Mouse (Mus musculus) kidney, postnatal 36 days (tissue): ENCODE data around the gene Ccdc74a.

Experiments used
- DNase-seq, 2 experiments: peaks; one replicate each; pipeline ENCODE4 v3.0.0; 2021 to 2022; ENCODE audit warnings: mixed read lengths in 2 of 2

The Ccdc74a gene

DNA sequence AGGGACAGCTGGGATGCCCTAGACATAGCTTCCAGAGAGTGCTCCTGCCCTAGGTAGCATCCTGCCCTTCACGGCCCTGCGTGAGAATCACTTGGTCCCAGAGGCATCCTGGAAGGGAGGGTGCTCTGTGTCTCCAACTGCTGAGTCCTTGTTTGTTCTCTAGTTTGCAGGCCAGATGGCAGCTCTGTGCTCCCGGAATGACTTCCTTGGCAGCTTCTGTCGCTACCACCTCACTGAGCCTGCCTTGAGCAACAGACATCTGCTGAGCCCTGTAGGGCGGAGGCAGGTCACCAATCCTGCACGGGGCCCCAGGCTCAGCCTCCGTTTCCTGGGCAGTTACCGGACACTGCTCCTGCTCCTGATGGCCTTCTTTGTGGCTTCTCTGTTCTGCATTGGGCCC is 4.0 kb upstream of the Ccdc74a start:
- no peak for DNase-seq

DNA sequence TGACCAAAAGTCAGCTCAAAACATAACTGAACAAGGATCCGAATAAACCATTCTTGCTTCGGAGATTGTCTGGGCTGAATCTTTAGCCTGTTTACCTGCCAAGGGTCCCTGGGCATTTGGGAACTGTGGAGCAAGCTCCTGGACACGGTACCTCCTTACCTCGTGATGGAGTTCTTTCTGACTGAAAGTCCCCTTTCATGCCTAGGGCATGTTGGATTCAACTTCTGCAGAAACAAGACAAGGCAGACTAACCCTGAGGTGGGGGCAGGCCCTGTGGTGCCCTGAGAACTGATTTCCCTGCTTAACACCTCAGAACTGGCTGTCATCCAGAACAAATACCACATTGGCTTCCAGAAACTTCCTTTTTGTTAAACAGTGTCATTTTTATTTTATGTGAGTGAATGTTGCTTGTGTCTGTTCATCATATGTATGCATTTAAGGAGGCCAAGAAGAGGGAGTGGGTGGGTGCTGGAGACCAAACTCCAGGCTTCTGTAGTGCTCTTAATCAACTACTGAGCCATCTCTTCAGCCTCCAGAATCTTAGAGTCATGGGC is 2.8 kb upstream of the Ccdc74a start:
- DNase-seq: no peak

GRCm38 (mm10) chr16:17647156-17647555 is 886 bp downstream of the Ccdc74a start:
- DNase-seq: no peak

GRCm38 (mm10) chr16:17647566-17648340 is 1.5 kb downstream of the Ccdc74a start:
- DNase-seq: no peak

GRCm38 (mm10) chr16:17649925-17650605 is 3.8 kb downstream of the Ccdc74a start:
- DNase-seq: no peak

- no peak for DNase-seq
Measured at GRCm38 (mm10) chr16:17650711-17651110, 4.4 kb downstream of the Ccdc74a start.

GRCm38 (mm10) chr16:17652607-17653006 is 6.3 kb downstream of the Ccdc74a start:
- no peak for DNase-seq

GRCm38 (mm10) chr16:17653601-17654000 is 7.3 kb downstream of the Ccdc74a start:
- no peak for DNase-seq

DNA sequence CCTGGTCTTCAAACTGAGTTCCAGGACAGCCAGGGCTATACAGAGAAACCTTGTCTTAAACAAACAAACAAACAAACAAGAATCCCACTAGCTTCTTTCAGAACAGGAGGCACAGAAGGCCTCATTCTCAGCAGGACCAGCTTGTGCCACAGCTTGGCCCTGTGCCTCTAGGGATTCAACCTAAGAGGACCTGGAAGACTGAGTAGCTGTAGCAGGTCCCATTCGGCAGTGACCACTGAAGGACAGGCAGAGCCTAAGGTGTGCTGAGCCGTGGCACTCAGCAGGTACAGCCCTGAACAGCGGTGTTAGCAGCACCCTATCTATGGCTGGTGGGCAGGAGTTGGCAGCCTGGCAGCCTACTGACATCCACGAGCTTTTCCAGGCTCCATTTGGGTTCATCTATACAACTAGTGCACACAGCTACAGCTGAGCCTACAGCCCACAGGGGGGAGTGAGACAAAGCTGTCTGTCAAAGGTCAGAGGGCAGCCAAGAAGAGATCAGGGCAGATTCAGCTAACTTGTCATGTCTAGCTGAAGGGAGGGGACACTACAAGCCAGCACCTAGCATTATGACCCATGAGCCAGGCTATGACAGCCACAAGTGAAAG is 8.0 kb downstream of the Ccdc74a start:
- DNase-seq: no peak

DNA sequence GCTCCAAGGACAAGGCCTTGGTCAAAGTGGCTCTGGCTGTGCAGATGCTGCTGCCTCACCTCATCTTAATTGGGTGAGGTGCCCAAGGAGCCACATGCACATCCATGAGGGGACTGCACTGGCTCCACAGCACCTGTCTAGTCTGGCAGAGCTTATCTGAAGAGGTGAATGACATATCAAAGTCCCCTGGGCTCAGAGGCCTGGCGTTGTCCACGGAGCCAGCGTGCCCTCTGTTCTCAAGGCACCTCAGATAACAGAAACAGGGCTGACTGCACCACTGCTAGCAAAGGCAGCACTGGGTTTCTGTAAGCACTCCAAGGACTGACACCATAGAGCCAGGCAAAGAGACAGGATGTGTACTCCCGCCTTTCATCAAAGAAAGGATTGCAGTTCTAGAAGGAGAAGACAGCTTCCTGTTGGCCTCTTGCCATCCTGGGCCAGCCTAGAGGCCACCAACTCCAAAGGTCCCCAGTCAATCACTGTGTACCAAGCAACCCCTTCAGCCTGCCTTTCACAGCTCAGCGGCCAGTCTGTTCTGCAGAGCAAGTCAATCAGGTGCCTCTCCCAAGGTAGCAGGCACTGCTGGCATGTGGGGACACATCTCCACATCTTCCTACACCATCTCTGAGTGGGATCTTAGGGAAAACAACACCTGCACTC is 10.1 kb downstream of the Ccdc74a start:
- peak; percentile 5 to 54 for DNase-seq

GRCm38 (mm10) chr16:17665568-17665967 is 19.3 kb downstream of the Ccdc74a start:
- peak in 1 of 2 experiments; percentile 8 for DNase-seq

- DNase-seq: no peak
Measured at GRCm38 (mm10) chr16:17669886-17670285, 23.6 kb downstream of the Ccdc74a start.

DNA sequence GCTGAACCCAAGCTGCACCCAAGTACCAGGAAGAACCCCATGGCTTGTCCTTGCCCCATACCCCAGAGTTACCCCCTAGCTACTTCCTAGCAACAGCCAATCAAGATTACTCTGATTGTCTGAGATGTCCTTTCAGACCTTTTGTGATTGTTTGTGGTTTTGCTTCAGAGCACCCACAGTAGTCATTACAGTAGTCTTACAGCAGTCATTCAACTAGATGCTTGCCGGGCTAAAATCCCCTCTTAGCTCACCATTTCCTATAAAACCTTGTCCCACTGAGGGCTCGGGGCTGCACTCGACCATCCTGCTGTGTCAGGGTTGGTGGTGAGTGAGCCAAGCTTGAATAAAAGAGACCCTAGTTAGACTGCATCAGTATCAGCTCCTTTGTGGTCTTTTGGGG is 48.6 kb downstream of the Ccdc74a start:
- no peak for DNase-seq
